Comparison of ENCODE assay signal across 9 mouse cellular contexts in genomic region chr11:99123977-99124634, GRCm38 (mm10). TPM values are rescaled to one million over a fixed set of nuclear protein-coding genes. Genes with fewer than 3 reads are reported as not detected.
DNase-seq lines count a peak whose midpoint lies in the region; ATAC-seq and TF ChIP-seq lines count a peak whose summit lies in the region.
"Had no signal": no experiment of that assay in that cellular context is flagged by ENCODE, and none has a peak within 500 bp of the region (broad histone marks: within the 10 kb centered on the region; RNA-seq: fewer than 3 reads in every experiment).

No protein-coding gene starts in this region.

- H3K27me3 ChIP-seq in neural tube, embryonic 11.5 days (ENCODE audit: control insufficient read depth, insufficient read depth, low read length) = no peaks in the 10 kb centered on the region
- no peaks in the 10 kb centered on the region for H3K27me3 ChIP-seq in neural tube, embryonic 15.5 days (replicated peaks)
- H3K27me3 ChIP-seq in intestine, postnatal 0 days (replicated peaks; ENCODE audit: control insufficient read depth, insufficient read depth, low read length) = no peaks in the 10 kb centered on the region
- H3K27me3 ChIP-seq in lung, embryonic 14.5 days (ENCODE audit: insufficient read depth, low read length) = no peaks in the 10 kb centered on the region
- H3K27me3 ChIP-seq: heart, embryonic 15.5 days had no signal

- no peaks in the 10 kb centered on the region for H3K36me3 ChIP-seq in neural tube, embryonic 11.5 days (ENCODE audit: control insufficient read depth, insufficient read depth, low read length)
- H3K36me3 ChIP-seq in neural tube, embryonic 15.5 days = no peaks in the 10 kb centered on the region
- no peaks in the 10 kb centered on the region for H3K36me3 ChIP-seq in intestine, postnatal 0 days (ENCODE audit: control insufficient read depth, insufficient read depth)
- H3K36me3 ChIP-seq in lung, embryonic 14.5 days (ENCODE audit: insufficient read depth) = no peaks in the 10 kb centered on the region
- H3K36me3 ChIP-seq: heart, embryonic 15.5 days had no signal

- H3K9ac ChIP-seq in neural tube, embryonic 11.5 days (ENCODE audit: low read length) = no peak overlapping the region
- H3K9ac ChIP-seq in neural tube, embryonic 15.5 days (replicated peaks) = no peak overlapping the region
- H3K9ac ChIP-seq in intestine, postnatal 0 days (ENCODE audit: low read depth, low read length) = no peak overlapping the region
- H3K9ac ChIP-seq in lung, embryonic 14.5 days = 0 out of 2 replicates have a peak overlapping the region, but pooled peaks have one; percentile 3
- H3K9ac ChIP-seq: heart, embryonic 15.5 days had no signal

- H3K4me1 ChIP-seq in neural tube, embryonic 11.5 days (ENCODE audit: control insufficient read depth, insufficient read depth, low read length) = peaks cover 8% of the 10 kb centered on the region
- H3K4me1 ChIP-seq in neural tube, embryonic 15.5 days = peaks cover 21% of the 10 kb centered on the region
- peaks cover 7% of the 10 kb centered on the region; the same call in 1 of the 2 replicates for H3K4me1 ChIP-seq in intestine, postnatal 0 days (replicated peaks; ENCODE audit: control insufficient read depth, insufficient read depth, low read length)
- H3K4me1 ChIP-seq in lung, embryonic 14.5 days (ENCODE audit: insufficient read depth) = peaks cover 26% of the 10 kb centered on the region

- H3K27ac ChIP-seq in neural tube, embryonic 11.5 days (ENCODE audit: low read depth, low read length) = 0 out of 2 replicates have a peak overlapping the region, but pooled peaks have one; percentile 23
- no peak overlapping the region for H3K27ac ChIP-seq in neural tube, embryonic 15.5 days (replicated peaks)
- H3K27ac ChIP-seq in intestine, postnatal 0 days (ENCODE audit: low read depth, low read length) = no peak overlapping the region
- H3K27ac ChIP-seq in lung, embryonic 14.5 days (ENCODE audit: low read depth) = peak overlapping the region; percentile 21; the same call in 1 of the 2 replicates

- no peak for ATAC-seq in neural tube, embryonic 11.5 days (ENCODE audit: insufficient read depth, low FRiP score, low TSS enrichment)
- ATAC-seq in neural tube, embryonic 15.5 days (ENCODE audit: low FRiP score) = no peak
- ATAC-seq in intestine, postnatal 0 days = peak; percentile 37; the same call in 1 of the 2 replicates
- ATAC-seq in lung, embryonic 14.5 days (ENCODE audit: insufficient read depth) = no peak

- no peak overlapping the region for H3K4me2 ChIP-seq in neural tube, embryonic 11.5 days (ENCODE audit: low read depth)
- no peak overlapping the region for H3K4me2 ChIP-seq in neural tube, embryonic 15.5 days
- no peak overlapping the region for H3K4me2 ChIP-seq in intestine, postnatal 0 days (replicated peaks; ENCODE audit: low read depth)
- H3K4me2 ChIP-seq in lung, embryonic 14.5 days = no peak overlapping the region
- H3K4me2 ChIP-seq: heart, embryonic 15.5 days had no signal

- H3K9me3 ChIP-seq in neural tube, embryonic 11.5 days (ENCODE audit: control insufficient read depth, low read length) = no peaks in the 10 kb centered on the region
- H3K9me3 ChIP-seq in neural tube, embryonic 15.5 days (replicated peaks) = no peaks in the 10 kb centered on the region
- no peaks in the 10 kb centered on the region for H3K9me3 ChIP-seq in intestine, postnatal 0 days (ENCODE audit: control insufficient read depth)
- H3K9me3 ChIP-seq in lung, embryonic 14.5 days (ENCODE audit: low read depth, low read length) = no peaks in the 10 kb centered on the region
- H3K9me3 ChIP-seq: heart, embryonic 15.5 days had no signal

- peak; percentile 81 for TF ChIP-seq CTCF in intestine, postnatal 0 days (IDR thresholded peaks at IDR 0.05; ENCODE audit: low read depth)
- peak; percentile 65 for TF ChIP-seq CTCF in lung, embryonic 14.5 days (IDR thresholded peaks at IDR 0.05; ENCODE audit: low read depth)

- no peak overlapping the region for H3K4me3 ChIP-seq in neural tube, embryonic 11.5 days (ENCODE audit: low read depth, low read length)
- no peak overlapping the region for H3K4me3 ChIP-seq in neural tube, embryonic 15.5 days (replicated peaks)
- H3K4me3 ChIP-seq in intestine, postnatal 0 days (ENCODE audit: low read depth, low read length) = no peak overlapping the region
- H3K4me3 ChIP-seq in lung, embryonic 14.5 days (ENCODE audit: low read depth, low read length) = no peak overlapping the region
- H3K4me3 ChIP-seq: heart, embryonic 15.5 days had no signal

- 50% methylated on average over 15 of the region's 15 CpGs for WGBS in neural tube, embryonic 11.5 days
- 55% methylated on average over 15 of the region's 15 CpGs for WGBS in neural tube, embryonic 15.5 days
- WGBS in intestine, postnatal 0 days = 36% methylated on average over 15 of the region's 15 CpGs
- 35% methylated on average over 15 of the region's 15 CpGs for WGBS in lung, embryonic 14.5 days

- DNase-seq in adrenal gland, postnatal 10 days = peak; percentile 67
- DNase-seq in adrenal gland, adult 8-10 months = no peak
- peak; percentile 64 for DNase-seq in neural tube, embryonic 11.5 days (ENCODE audit: low spot score)
- peak; percentile 85 for DNase-seq in embryo, embryonic 11 days
- DNase-seq in lung, embryonic 14.5 days = peak; percentile 84
- DNase-seq in thymus, postnatal 25 days = peak; percentile 76

RNA-seq across cellular contexts. Expression of gene Ccr7, which starts 30.8 kb away (rescaled TPM):
- 1 to 10 TPM; 3.6 to 3.7 TPM for total RNA-seq in adrenal gland, postnatal 10 days (2021)
- total RNA-seq in adrenal gland, adult 8-10 months (2022) = under 1 TPM; 0.12 to 0.24 (median 0.16) TPM
- 0.39 and 0.41 TPM in 2 replicates for polyA plus RNA-seq in neural tube, embryonic 11.5 days (2014; fragmentation: Nextera tagmentation; extraction: Ambion mirVana)
- polyA plus RNA-seq in neural tube, embryonic 15.5 days (2015; fragmentation: Nextera tagmentation; extraction: Ambion mirVana) = 0.52 TPM in 1 of 2 replicates, not detected in the other
- 0.14 TPM in 1 of 2 replicates, not detected in the other for polyA plus RNA-seq in intestine, postnatal 0 days (2015; fragmentation: Nextera tagmentation; extraction: Ambion mirVana)
- 0.30 and 0.45 TPM in 2 replicates for polyA plus RNA-seq in lung, embryonic 14.5 days (2014; fragmentation: Nextera tagmentation; extraction: Ambion mirVana)

RNA-seq across cellular contexts. Expression of gene Tns4, which starts 35.0 kb away (rescaled TPM):
- under 1 TPM; 0.12 to 0.51 TPM for total RNA-seq in adrenal gland, postnatal 10 days (2021)
- total RNA-seq in adrenal gland, adult 8-10 months (2022) = 1 to 10 TPM in 1 of 4 experiments, under 1 TPM in 3; 0.28 to 1.3 (median 0.31) TPM
- 0.46 and 0.62 TPM in 2 replicates for polyA plus RNA-seq in neural tube, embryonic 11.5 days (2014; fragmentation: Nextera tagmentation; extraction: Ambion mirVana)
- polyA plus RNA-seq in neural tube, embryonic 15.5 days (2015; fragmentation: Nextera tagmentation; extraction: Ambion mirVana) = 0.09 and 0.22 TPM in 2 replicates
- polyA plus RNA-seq in intestine, postnatal 0 days (2015; fragmentation: Nextera tagmentation; extraction: Ambion mirVana) = 0.39 and 0.53 TPM in 2 replicates
- 0.39 and 0.47 TPM in 2 replicates for polyA plus RNA-seq in lung, embryonic 14.5 days (2014; fragmentation: Nextera tagmentation; extraction: Ambion mirVana)

Comparison
In these comparisons a context has a peak if more than half of its experiments do, and no peak if none do; other contexts are left out.
1. H3K27ac ChIP-seq: peak in neural tube, embryonic 11.5 days (single experiment) and lung, embryonic 14.5 days (single experiment); none in neural tube, embryonic 15.5 days (single experiment) and intestine, postnatal 0 days (single experiment).